Mouse (Mus musculus): ENCODE results near the gene Gpr3.

Gpr3 gene

GRCm38 (mm10) chr4:133170616-133171015 lies 41.7 kb downstream of the Gpr3 start:
- in situ Hi-C loops (cut with MboI, MseI): no loop called here

- in situ Hi-C loops (cut with MboI, MseI): no loop called here
These were observed 42.2 kb downstream of the Gpr3 start for GRCm38 (mm10) chr4:133170056-133170524.

DNA sequence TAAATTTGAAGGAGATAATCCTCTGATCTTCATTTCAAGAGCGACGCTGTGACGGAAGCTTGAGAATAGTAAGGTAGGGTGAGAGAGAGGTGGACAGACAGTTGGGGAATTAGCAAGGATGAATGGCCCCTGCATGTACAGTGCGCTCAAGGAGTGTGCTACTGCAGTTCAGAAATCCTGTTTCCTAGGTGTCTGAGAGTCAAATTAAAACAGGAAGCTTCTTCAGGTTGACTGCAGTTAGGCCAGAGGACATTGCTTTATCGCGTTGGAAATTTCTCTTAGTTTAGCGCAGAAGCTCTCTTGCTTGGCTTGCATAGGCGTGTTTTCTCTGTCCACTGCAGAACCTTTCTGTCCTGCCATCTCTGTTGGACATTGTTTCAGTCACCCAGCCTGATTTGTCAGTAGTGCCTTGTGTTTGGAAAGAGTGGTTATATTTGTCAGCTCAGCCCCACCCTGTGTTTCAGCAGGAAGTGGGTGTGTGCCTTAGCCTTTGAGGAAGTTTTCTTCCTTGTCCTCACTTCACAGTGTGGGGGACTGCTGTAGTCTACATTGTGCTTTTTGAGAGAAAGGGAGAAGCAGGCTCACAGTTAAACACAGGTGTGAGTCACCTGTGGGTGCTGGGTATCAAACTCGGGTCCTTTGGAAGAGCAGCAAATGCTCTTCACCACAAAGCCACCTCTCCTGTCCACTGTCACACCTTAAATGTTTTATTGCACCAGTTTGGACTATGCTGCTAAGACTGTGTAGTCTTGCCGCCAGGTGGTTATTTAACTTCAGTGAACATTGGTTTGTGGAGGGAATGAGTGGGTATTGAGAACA lies 42.9 kb downstream of the Gpr3 start:
- in situ Hi-C loops (cut with MboI, MseI): no loop called here

- in situ Hi-C loops (cut with MboI, MseI): no loop called here
These were observed 45.6 kb downstream of the Gpr3 start for GRCm38 (mm10) chr4:133166773-133167172.

DNA sequence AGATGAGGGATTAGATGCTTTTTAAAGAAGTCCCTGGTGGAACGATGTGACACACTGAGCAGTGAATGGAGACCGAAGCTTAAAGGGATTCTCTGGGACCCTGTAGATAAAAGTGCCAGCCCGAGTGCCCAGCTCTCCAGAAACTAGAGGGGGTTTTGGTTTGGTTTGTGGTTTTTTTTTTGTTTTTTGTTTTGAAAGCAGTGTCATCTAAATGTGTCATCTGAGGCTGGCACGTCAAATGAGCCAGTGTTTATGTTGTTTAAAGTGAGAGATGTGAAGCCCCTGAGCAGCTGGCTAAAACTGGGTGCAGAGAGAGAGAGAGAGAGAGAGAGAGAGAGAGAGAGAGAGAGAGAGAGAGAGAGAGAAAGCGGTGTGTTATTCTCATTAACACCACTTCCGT lies 50.1 kb downstream of the Gpr3 start:
- in situ Hi-C loops (cut with MboI, MseI): no loop called here

- in situ Hi-C loops (cut with MboI, MseI): no loop called here
These were observed 51.5 kb downstream of the Gpr3 start for GRCm38 (mm10) chr4:133160821-133161220.

DNA sequence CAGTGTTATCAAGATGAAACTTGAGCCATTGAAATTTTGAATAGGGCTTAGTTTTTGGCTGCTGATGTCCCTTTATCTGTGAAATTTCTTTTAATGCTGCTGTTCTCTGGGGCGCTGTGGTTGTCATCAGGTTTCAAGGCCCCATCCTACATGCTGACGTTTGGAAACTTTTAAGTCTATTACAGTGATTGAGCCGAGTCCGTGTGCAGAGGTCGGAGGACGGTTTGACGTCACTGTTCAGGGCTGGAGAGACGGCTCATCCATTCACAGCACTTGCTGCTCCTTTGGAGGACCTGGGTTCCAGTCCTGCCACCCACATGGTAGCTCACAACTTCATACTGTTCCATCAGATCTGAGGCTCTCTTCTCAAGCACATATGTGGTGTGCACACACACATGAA lies 52.1 kb downstream of the Gpr3 start:
- in situ Hi-C loops (cut with MboI, MseI): no loop called here

DNA sequence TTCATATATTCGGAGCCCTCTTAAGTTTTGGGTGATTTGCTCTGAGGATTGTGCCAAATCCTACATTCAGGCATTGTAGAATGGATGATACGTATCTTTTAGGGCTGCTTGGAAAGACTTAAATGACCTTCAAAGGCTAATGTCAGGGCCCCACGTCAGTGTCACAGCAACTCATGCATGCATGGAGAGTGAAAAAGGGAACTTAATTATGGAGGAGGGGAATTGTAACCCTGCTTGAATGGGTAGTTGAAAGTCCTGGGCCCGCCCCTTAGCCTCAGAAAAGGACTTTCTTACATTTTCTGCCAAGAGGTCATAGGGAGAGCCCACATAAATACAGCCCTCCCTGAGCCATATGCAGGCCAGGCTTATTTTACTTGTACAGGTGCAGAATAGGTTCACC lies 52.7 kb downstream of the Gpr3 start:
- in situ Hi-C loops (cut with MboI, MseI): no loop called here

Data from T-helper 2 cell (primary cell).